Mouse (Mus musculus) bone marrow, adult 2 months (tissue): ENCODE measurements around the gene Fpr3.

Source experiments
- CTCF ChIP-seq: fragments of 200-500 bp; IDR thresholded peaks from 2 replicates; pipeline ENCODE4 v1.5.1; 2011; ENCODE audit warnings: low read length, control low read depth; ENCODE audit not compliant: control insufficient read depth, insufficient read depth
- POLR2A ChIP-seq: fragments of 200-500 bp; IDR thresholded peaks from 2 replicates; pipeline ENCODE4 v1.6.1; 2011; ENCODE audit warnings: low read depth, mild to moderate bottlenecking, control low read depth, low read length, borderline replicate concordance; ENCODE audit not compliant: control insufficient read depth

- TF ChIP-seq POLR2A (no peak), CTCF (no peak)
These were observed 46.9 kb upstream of the Fpr3 start for GRCm38 (mm10) chr17:17840796-17841195.
